Mouse (Mus musculus): ENCODE measurements at regions not wholly inside any gene's neighbourhood (a gene's known extent, or its start where the extent isn't known, plus 50 kb on each side); places are given as distances from the start of the nearest gene placed in this dataset.

DNA sequence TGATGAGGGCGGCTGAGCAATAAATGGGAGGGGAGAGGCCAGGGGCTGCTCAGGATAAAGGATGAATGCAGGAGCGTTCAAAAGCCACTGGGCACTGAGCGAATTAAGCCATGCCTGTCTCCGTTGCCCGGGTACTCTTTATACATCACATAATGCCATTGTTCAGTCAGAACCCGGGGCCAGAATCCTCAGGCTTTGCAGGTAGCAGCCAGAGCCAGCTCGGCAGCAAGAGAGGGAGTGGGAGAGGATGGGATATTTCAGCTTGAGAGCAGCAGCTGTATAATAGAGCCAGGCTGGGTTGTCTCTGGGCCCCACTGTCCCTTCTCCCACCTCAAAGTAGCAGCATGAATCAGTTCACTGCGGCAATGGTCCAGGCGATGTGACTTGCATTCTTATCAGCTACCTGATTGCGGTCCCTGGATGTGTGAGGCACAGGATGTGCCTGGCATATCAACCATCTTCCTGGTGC lies 130.5 kb downstream of the Rps24 start:
- peak; percentile 47 to 69 for DNase-seq (ENCODE audit: extremely low spot score in 1 of 2, low spot score in 2 of 2)
- intact Hi-C loops (cut with DNase I), result no loop called here

DNA sequence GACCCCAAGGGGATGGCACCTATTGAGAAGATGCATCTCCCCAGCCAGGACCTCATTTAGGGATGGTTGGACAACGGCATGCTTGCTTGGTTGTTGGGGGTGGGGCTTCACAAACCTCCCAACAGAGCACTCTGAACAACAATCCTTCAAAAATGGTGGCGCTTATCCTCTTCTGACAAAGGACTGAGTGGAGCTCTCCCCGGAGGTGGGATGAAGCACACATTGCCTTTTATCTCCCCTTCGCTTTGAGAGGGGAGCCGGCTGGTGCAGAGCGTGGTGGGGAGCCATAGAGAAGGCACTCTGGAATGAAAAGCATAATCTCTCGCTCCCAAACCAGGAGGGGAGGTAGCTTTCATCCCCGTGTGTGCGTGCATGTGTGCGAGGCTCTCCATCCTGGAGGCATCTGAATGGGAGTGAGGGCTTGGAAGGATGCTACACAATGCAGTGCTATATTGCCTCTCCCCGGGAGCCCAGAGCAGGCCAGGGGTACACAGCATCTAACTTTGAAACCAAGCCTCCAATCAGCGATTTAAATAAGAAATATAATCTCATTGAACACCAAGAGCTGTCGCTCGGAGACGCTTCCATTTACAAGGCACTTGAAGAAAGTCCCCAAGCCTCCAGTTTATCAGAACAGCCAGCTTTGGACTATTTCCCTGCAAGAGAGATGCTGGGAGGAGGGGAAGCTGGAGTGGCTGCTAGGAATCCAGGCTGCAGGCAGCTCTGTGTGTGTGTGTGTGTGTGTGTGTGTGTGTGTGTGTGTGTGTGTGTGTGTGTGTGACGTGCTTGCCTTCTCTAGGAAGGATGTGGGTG lies 131.5 kb downstream of the Rps24 start:
- DNase-seq (ENCODE audit: extremely low spot score in 1 of 2, low spot score in 2 of 2), result peak; percentile 45 to 46
- intact Hi-C loops (cut with DNase I), result no loop called here

DNA sequence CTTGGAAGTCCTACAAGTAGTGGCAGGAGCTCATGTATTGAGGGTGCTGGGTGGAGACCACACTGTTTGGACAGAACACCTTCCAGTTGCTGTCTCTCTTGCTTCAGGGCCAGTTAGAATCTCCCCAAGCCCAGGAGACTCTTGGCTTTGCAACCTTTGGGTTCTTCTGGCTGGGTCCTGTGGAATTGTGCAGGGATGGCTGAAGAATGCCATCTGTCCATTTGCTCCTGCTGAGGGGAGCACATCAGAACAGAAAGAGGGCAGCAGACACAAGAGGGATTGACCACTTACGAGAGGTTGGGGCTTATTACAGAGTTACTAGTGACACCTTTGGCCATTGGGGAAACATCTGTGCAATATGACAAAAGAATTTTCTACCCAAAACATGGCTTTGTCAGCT lies 145.1 kb downstream of the Rps24 start:
- intact Hi-C loops (cut with DNase I), result no loop called here
- no peak for DNase-seq (ENCODE audit: extremely low spot score in 1 of 2, low spot score in 2 of 2)

DNA sequence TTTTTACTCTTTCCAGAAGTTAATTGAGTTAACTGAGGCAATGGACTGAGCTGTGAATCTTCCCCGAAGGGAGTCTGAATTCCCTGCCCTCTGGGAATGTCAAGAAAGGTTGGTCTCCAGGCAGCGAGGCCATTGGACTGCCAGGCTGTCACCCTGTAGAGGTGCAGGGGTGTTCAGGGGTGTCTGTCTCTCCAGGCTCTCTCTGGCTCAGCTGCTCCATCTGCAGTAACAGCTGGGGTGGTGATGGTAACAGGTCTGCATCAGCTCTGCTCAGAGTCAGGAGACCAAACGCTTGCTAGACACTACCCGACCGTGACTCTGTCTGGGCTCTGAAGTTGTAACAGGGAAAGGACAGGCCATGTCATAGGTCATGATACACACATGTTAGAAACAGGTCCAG lies 154.9 kb downstream of the Rps24 start:
- intact Hi-C loops (cut with DNase I), result loop anchor here (5.0 kb wide), 1 partner anchor 140 kb away; no protein-coding TSS in a partner anchor

DNA sequence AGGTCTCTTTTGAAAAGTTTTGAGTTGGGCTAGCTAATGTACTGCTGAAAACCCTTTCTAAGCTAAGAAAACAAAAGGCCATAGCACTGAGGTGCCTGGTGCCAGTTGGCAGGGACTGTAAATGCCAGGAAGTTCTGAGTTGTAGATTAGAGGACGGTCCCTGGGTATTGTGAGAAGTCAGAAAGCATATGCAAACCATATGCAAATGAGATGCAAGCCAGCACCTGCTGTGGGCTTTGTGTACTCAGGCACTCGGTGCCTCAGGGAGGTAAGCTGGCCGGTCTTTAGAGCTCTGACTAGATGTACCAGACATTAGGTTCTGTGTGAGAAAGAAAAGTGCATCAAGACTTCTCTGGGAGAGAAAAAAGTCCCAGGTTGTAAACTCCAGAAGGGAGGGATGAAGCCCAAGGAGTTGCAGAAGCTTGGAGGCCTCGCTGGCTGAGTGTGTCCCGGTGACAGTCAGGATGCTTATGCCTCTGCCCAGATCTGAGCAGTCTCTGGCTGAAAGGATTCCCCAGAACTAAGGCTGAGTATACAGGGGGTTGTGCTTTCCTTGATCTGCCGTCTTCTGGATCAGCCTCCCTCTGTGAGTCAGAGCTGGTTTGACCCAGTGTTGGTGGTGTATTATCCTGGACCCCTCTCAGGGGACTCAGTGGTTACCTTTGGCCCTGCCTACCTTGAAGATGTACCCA lies 157.3 kb downstream of the Rps24 start:
- DNase-seq (ENCODE audit: extremely low spot score in 1 of 2, low spot score in 2 of 2), result no peak
- intact Hi-C loops (cut with DNase I), result loop anchor here (5.0 kb wide), 1 partner anchor 142 kb away; no protein-coding TSS in a partner anchor

More for the DNA sequence above, 154.9 kb downstream of the Rps24 start:
- no peak for DNase-seq (ENCODE audit: extremely low spot score in 1 of 2, low spot score in 2 of 2)

DNA sequence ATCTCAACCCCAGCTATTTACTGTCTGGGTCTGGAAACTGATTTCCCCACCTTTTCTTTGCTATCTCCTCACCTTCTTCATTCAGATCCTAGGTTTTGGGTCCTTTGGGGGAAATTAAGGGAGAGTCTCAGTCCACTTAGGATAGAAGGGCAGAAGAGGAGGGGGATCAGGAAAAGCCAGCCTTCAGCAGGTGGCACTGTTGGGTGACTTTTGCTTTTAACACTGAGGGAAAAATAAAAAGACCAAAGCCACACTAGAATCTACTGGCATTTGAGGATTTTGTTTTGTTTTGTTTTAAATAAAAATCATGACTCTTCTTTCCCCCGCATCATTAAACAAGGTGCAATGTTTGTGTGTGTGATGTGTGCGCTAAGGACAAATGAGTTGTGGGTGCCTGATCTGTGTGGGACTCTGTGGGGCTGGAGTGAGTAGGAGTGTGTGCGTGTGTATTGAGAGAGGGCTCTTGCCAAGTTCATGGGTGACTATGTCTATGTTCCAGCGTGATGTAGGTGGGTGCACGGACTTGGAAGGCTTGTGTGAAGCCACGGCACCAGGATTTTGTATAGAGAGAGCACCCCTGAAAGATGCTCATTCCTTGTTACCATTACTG lies 159.4 kb downstream of the Rps24 start:
- DNase-seq (ENCODE audit: extremely low spot score in 1 of 2, low spot score in 2 of 2), result peak in 1 of 2 experiments; percentile 22
- intact Hi-C loops (cut with DNase I), result no loop called here

DNA sequence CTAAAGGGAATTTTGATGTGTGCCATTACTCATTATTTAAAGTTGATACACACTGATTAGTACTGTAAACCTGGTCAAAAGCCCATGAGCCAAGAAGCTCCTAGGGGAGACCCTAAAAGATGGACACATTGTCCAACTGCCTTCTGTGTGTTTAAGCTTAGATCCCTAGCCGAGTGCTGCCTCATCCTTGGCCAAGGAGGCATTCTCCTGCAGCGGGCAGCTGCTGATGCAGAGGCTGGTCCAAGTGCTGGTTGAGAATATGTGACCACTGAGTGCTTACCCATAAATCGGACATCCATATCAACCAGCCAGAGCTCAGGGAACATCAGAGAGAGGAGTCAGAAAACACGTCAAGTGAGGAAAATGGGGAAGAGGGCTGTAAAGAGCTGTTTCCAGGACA lies 160.8 kb downstream of the Rps24 start:
- intact Hi-C loops (cut with DNase I), result no loop called here
- DNase-seq (ENCODE audit: extremely low spot score in 1 of 2, low spot score in 2 of 2), result no peak

DNA sequence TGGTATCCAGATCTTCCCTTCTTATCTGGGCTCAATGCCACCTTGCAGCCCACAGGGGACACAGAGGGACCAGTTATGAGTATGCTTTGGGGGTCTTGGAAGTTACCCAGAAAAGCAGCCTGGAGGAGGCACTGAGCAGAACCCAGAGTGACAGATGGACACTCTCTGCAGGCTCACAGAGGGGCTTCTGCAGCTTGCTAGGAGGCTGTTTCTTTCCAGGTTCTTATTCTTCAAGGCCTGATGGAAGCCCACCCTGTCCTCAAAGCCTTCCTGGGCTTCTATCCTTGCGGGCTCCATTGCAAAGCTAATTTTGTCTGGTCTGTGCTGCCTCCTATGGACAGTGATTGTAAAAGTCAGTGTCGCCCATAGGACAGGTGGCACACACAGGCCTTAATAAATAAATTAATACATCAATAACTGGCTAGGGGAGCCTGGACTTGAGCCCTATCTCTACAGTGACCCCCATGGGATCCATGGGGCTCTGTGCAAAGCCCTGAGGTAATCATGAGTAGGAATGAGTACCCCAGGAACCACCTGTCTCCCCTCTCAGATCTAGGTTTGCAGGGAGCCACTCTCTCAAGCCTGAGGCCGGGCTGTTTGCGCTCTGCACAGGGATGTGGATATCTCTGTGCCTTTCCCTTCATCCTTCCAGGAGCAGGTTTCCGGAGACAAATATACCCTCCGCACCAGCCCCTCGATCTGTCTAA lies 163.4 kb downstream of the Rps24 start:
- DNase-seq (ENCODE audit: extremely low spot score in 1 of 2, low spot score in 2 of 2), result no peak
- intact Hi-C loops (cut with DNase I), result no loop called here

DNA sequence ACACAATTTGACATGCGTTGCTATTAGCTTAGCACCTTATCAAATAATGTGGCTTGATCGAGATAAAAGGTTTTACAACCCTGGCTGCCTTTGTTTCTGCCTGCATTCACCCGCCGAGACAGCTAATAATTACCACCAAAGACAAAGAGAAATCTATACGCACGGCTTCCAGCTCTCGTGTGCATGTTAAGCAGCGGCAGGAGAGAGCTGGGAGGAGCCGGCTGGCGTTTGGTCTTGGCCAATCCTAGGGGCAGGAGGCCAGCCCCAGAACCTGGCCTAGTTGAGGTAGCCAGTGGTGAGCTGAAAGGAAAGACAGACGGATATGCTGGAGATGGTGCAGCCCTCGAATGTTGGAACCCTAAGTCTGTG lies 164.0 kb downstream of the Rps24 start:
- no peak for DNase-seq (ENCODE audit: extremely low spot score in 1 of 2, low spot score in 2 of 2)
- intact Hi-C loops (cut with DNase I), result no loop called here

DNA sequence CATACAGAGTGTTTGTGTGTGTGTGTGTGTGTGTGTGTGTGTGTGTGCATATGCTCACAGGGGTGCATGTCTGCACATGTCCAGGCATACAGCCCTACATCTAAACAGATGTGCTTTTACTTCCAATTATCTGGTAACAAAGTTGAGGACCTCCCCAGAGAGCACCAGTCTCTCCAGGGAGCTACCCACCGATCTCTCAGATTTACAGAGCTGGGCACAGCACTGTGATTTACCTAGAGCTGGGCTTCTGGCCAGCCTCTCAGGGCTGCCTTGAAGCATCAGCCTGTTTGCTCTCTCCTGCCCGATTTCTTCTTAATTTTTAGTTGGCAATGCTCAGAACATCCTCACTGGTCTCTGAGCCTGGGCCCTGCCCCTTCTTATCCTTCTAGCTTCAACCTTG lies 165.7 kb downstream of the Rps24 start:
- intact Hi-C loops (cut with DNase I), result no loop called here
- DNase-seq (ENCODE audit: extremely low spot score in 1 of 2, low spot score in 2 of 2), result no peak

DNA sequence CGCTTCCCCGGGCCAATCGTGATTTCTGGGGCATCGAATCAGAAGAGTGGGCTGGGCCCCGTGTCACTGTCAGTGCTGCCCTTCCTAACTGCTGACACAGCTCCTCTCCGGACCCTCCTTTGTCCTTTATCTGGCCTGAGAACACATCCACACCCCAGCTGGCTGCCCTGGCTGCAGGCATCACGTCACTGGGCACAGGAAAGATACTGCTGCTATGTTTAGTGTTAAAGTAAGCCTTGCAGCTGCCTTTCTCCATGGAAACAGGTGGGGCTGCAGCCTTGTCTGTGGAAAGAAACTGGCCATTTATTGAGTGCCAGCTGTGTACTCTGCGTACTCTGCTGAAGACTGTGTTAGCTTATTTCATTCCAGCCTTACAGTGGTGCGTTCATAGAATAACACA lies 168.7 kb downstream of the Rps24 start:
- intact Hi-C loops (cut with DNase I), result no loop called here
- peak; percentile 45 to 49 for DNase-seq (ENCODE audit: extremely low spot score in 1 of 2, low spot score in 2 of 2)

DNA sequence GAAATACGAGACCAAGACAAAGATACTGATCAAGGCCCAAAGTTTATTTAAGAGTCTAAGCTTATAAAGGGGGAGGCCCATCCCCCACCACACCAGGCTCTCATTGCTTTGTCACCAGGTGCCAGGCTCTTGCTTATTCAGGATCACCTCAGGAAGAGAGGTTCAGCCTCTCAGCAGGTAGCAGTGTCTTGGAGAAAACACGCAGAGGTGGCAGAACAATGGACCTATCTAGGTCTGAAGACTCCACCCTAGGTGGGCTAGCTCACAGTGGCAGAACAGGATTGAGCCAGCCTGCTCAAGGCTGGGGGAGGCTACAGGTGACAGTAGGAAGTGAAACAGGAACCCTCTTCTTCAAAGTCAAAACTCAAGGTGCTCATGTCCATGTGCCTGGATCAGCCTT lies 174.9 kb downstream of the Rps24 start:
- no peak for DNase-seq (ENCODE audit: extremely low spot score in 1 of 2, low spot score in 2 of 2)
- intact Hi-C loops (cut with DNase I), result no loop called here

DNA sequence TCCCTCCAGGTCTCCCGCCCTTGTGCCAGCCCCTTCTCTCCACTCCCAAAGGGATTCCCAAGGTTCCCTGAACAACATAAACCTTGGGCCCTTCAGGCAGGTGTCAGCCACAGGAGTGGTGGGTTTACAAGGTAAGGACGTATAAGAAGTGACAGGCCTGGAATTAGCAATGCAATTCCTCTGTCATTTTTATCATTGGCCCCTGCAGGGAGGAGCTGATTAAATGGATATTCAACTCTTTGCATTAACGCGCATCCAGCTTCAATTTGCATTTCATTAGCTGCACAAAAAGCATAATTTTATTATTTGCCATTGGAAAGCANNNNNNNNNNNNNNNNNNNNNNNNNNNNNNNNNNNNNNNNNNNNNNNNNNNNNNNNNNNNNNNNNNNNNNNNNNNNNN lies 178.3 kb downstream of the Rps24 start:
- intact Hi-C loops (cut with DNase I), result no loop called here
- DNase-seq (ENCODE audit: extremely low spot score in 1 of 2, low spot score in 2 of 2), result no peak

All from left cerebral cortex, postnatal 10 days (tissue).